Mouse (Mus musculus) hindbrain, embryonic 13.5 days (tissue): Measurements from ENCODE around the gene Fuom. TPM values are rescaled to one million over a fixed set of nuclear protein-coding genes. Genes with fewer than 3 reads are reported as not detected.
A peak's percentile ranks its signal among the peaks of the same experiment; 100 is the strongest.

Source experiments
- ATAC-seq: fragments of 200-750 bp; cut with Nextera tagmentation; 2 replicates; pipeline ENCODE4 v1.8.0; 2017; ENCODE audit warnings: moderate TSS enrichment; ENCODE audit not compliant: low FRiP score
- H3K27ac ChIP-seq: fragments of 300-500 bp; sonication (generic); 2 replicates; pipeline ENCODE4 v1.5.1; 2015; ENCODE audit warnings: inconsistent platforms, mild to moderate bottlenecking, moderate library complexity
- H3K27me3 ChIP-seq: fragments of 300-500 bp; sonication (generic); 2 replicates; pipeline ENCODE4 v1.6.1; 2015; ENCODE audit warnings: mild to moderate bottlenecking, inconsistent platforms
- H3K36me3 ChIP-seq: fragments of 300-500 bp; sonication (generic); 2 replicates; pipeline ENCODE4 v1.6.1; 2015; ENCODE audit warnings: mild to moderate bottlenecking, inconsistent platforms
- H3K4me1 ChIP-seq: fragments of 300-500 bp; sonication (generic); replicated peaks from 2 replicates; pipeline ENCODE4 v1.6.1; 2015; ENCODE audit warnings: inconsistent platforms
- H3K4me2 ChIP-seq: fragments of 300-500 bp; sonication (generic); 2 replicates; pipeline ENCODE4 v1.6.1; 2015; ENCODE audit warnings: inconsistent platforms, mild to moderate bottlenecking, moderate library complexity
- H3K4me3 ChIP-seq: fragments of 300-500 bp; sonication (generic); 2 replicates; pipeline ENCODE4 v1.5.1; 2015; ENCODE audit warnings: mild to moderate bottlenecking, inconsistent platforms
- H3K9ac ChIP-seq: fragments of 300-500 bp; sonication (generic); 2 replicates; pipeline ENCODE4 v1.6.1; 2015; ENCODE audit warnings: mild to moderate bottlenecking, inconsistent platforms
- H3K9me3 ChIP-seq: fragments of 300-500 bp; sonication (generic); 2 replicates; pipeline ENCODE4 v1.6.1; 2016; ENCODE audit warnings: inconsistent platforms
- WGBS: fragments of 180-500 bp; shearing (Covaris S2); methylation state at CpG from one replicate; pipeline ENCODE4 v1.1.7; 2015; 5-methylcytosine and 5-hydroxymethylcytosine counted together
- polyA plus RNA-seq: library from polyadenylated mRNA; unstranded; fragments of >200 nt; fragmentation: Nextera tagmentation; extraction: Ambion mirVana; gene quantifications from 2 replicates; pipeline ENCODE4 v1.2.1, GENCODE M21; 2015

Fuom gene
- polyA plus RNA-seq, 1 experiment from 2014 or later, result 27.9 TPM

GRCm38 (mm10) chr7:140125278-140126021, 23.2 kb upstream of the Fuom start:
- peak; percentile 95 for ATAC-seq
- H3K4me1 ChIP-seq, result peaks cover 15% of the 10 kb centered on the region
- 3% methylated on average over 39 of the region's 40 CpGs for WGBS
- H3K27ac ChIP-seq, result no peak overlapping the region
- no peaks in the 10 kb centered on the region for H3K27me3 ChIP-seq
- H3K36me3 ChIP-seq, result peaks cover 9% of the 10 kb centered on the region; the same call in 1 of the 2 replicates
- H3K9me3 ChIP-seq, result no peaks in the 10 kb centered on the region
- peak overlapping the region; percentile 81 for H3K9ac ChIP-seq
- peak overlapping the region; percentile 80 for H3K4me2 ChIP-seq
- H3K4me3 ChIP-seq, result peak overlapping the region; percentile 75

- H3K4me1 ChIP-seq, result peaks cover 15% of the 10 kb centered on the region
- no peak overlapping the region for H3K9ac ChIP-seq
- H3K4me3 ChIP-seq, result no peak overlapping the region
- H3K4me2 ChIP-seq, result no peak overlapping the region
- no peaks in the 10 kb centered on the region; the same call in 1 of the 2 replicates for H3K36me3 ChIP-seq
- H3K9me3 ChIP-seq, result no peaks in the 10 kb centered on the region
- WGBS, result 98% methylated on average over 1 of the region's 1 CpGs
- H3K27me3 ChIP-seq, result no peaks in the 10 kb centered on the region
- ATAC-seq, result no peak
- no peak overlapping the region for H3K27ac ChIP-seq
Measured at GRCm38 (mm10) chr7:140124382-140124781, 22.1 kb upstream of the Fuom start.

- Histone ChIP-seq H3K4me3 (no peak overlapping the region), H3K4me2 (no peak overlapping the region), H3K9ac (no peak overlapping the region), H3K27me3 (no peaks in the 10 kb centered on the region), H3K36me3 (no peaks in the 10 kb centered on the region), H3K9me3 (no peaks in the 10 kb centered on the region), H3K4me1 (peaks cover 15% of the 10 kb centered on the region), H3K27ac (no peak overlapping the region)
- no peak for ATAC-seq
- WGBS, result 44% methylated on average over 4 of the region's 4 CpGs
Measured at GRCm38 (mm10) chr7:140122765-140123164, 20.5 kb upstream of the Fuom start.

GRCm38 (mm10) chr7:140121338-140121910, 19.2 kb upstream of the Fuom start:
- no peak overlapping the region for H3K4me2 ChIP-seq
- no peak overlapping the region for H3K27ac ChIP-seq
- 70% methylated on average over 13 of the region's 13 CpGs for WGBS
- no peaks in the 10 kb centered on the region for H3K27me3 ChIP-seq
- H3K4me1 ChIP-seq, result peaks cover 15% of the 10 kb centered on the region
- no peaks in the 10 kb centered on the region for H3K36me3 ChIP-seq
- H3K4me3 ChIP-seq, result no peak overlapping the region
- no peak overlapping the region for H3K9ac ChIP-seq
- no peaks in the 10 kb centered on the region for H3K9me3 ChIP-seq
- no peak for ATAC-seq

- Histone ChIP-seq H3K9ac (no peak overlapping the region), H3K4me3 (no peak overlapping the region), H3K27me3 (no peaks in the 10 kb centered on the region), H3K4me1 (peaks cover 14% of the 10 kb centered on the region), H3K4me2 (no peak overlapping the region), H3K36me3 (no peaks in the 10 kb centered on the region), H3K9me3 (no peaks in the 10 kb centered on the region), H3K27ac (no peak overlapping the region)
- no peak for ATAC-seq
- WGBS, result 87% methylated on average over 2 of the region's 2 CpGs
Measured at GRCm38 (mm10) chr7:140120484-140120883, 18.2 kb upstream of the Fuom start.

- Histone ChIP-seq H3K27ac (peak within 1 kb of the TSS; percentile 90), H3K9me3 (no peaks in the 10 kb centered on the region), H3K9ac (peak within 1 kb of the TSS; percentile 91), H3K36me3 (peaks cover 14% of the 10 kb centered on the region), H3K27me3 (no peaks in the 10 kb centered on the region), H3K4me1 (peaks cover 18% of the 10 kb centered on the region), H3K4me2 (peak within 1 kb of the TSS; percentile 92), H3K4me3 (peak within 1 kb of the TSS; percentile 73)
- ATAC-seq, result peak; percentile 94
- 4% methylated on average over 28 of the region's 28 CpGs for WGBS
Measured at GRCm38 (mm10) chr7:140116329-140117054, 14.3 kb upstream of the Fuom start, which contains the start of gene Echs1. Gene Echs1 (minus strand): TSS chr7:140116476.

- H3K9me3 ChIP-seq, result no peaks in the 10 kb centered on the region
Measured at GRCm38 (mm10) chr7:140115583-140116328, 13.5 kb upstream of the Fuom start, which contains the start of gene Paox. Gene Paox (plus strand): TSS chr7:140115799.

GRCm38 (mm10) chr7:140111943-140112342, 9.7 kb upstream of the Fuom start:
- no peak for ATAC-seq
- Histone ChIP-seq H3K9me3 (no peaks in the 10 kb centered on the region), H3K36me3 (peaks cover 60% of the 10 kb centered on the region), H3K4me1 (peaks cover 14% of the 10 kb centered on the region), H3K4me2 (no peak overlapping the region), H3K4me3 (no peak overlapping the region), H3K9ac (no peak overlapping the region), H3K27ac (no peak overlapping the region), H3K27me3 (no peaks in the 10 kb centered on the region)
- 62% methylated on average over 3 of the region's 3 CpGs for WGBS

More at GRCm38 (mm10) chr7:140115583-140116328, 13.5 kb upstream of the Fuom start, which contains the start of gene Paox:
- H3K4me3 ChIP-seq, result peak within 1 kb of the TSS; percentile 73
- H3K27ac ChIP-seq, result peak within 1 kb of the TSS; percentile 90
- peaks cover 18% of the 10 kb centered on the region for H3K4me1 ChIP-seq
- H3K27me3 ChIP-seq, result no peaks in the 10 kb centered on the region
- H3K36me3 ChIP-seq, result peaks cover 21% of the 10 kb centered on the region
- H3K9ac ChIP-seq, result peak within 1 kb of the TSS; percentile 91
- WGBS, result 5% methylated on average over 23 of the region's 23 CpGs
- H3K4me2 ChIP-seq, result peak within 1 kb of the TSS; percentile 92
- peak; percentile 80 for ATAC-seq

GRCm38 (mm10) chr7:140104009-140104408, 1.8 kb upstream of the Fuom start:
- Histone ChIP-seq H3K4me3 (no peak overlapping the region), H3K36me3 (peaks cover 37% of the 10 kb centered on the region), H3K27ac (no peak overlapping the region), H3K4me1 (peaks cover 20% of the 10 kb centered on the region), H3K9me3 (no peaks in the 10 kb centered on the region), H3K4me2 (no peak overlapping the region), H3K27me3 (no peaks in the 10 kb centered on the region; the same call in 1 of the 2 replicates), H3K9ac (no peak overlapping the region)
- WGBS, result 86% methylated on average over 4 of the region's 4 CpGs
- ATAC-seq, result no peak

GRCm38 (mm10) chr7:140101498-140101897, 743 bp downstream of the Fuom start:
- Histone ChIP-seq H3K9me3 (no peaks in the 10 kb centered on the region), H3K27ac (no peak overlapping the region), H3K9ac (peak overlapping the region; percentile 73), H3K4me2 (peak overlapping the region; percentile 67), H3K4me1 (peaks cover 20% of the 10 kb centered on the region), H3K4me3 (peak overlapping the region; percentile 41), H3K36me3 (peaks cover 18% of the 10 kb centered on the region), H3K27me3 (no peaks in the 10 kb centered on the region; the same call in 1 of the 2 replicates)
- WGBS, result 75% methylated on average over 10 of the region's 10 CpGs
- peak; percentile 50; the same call in 1 of the 2 replicates for ATAC-seq

GRCm38 (mm10) chr7:140098466-140098865, 3.8 kb downstream of the Fuom start:
- no peaks in the 10 kb centered on the region; the same call in 1 of the 2 replicates for H3K27me3 ChIP-seq
- peaks cover 20% of the 10 kb centered on the region for H3K4me1 ChIP-seq
- ATAC-seq, result no peak
- H3K36me3 ChIP-seq, result peaks cover 5% of the 10 kb centered on the region
- no peak overlapping the region for H3K9ac ChIP-seq
- no peak overlapping the region for H3K27ac ChIP-seq
- H3K9me3 ChIP-seq, result no peaks in the 10 kb centered on the region
- no peak overlapping the region for H3K4me2 ChIP-seq
- no peak overlapping the region for H3K4me3 ChIP-seq
- WGBS, result 97% methylated on average over 1 of the region's 1 CpGs
